Mouse (Mus musculus) thymus, postnatal 4 days (tissue): ENCODE results near the gene Arid3b.

Experiments used
- DNase-seq: peaks from one replicate; pipeline ENCODE4 v3.0.0; 2021

The Arid3b gene

GRCm38 (mm10) chr9:57829812-57830557 is 6.6 kb downstream of the Arid3b start:
- DNase-seq: no peak

- DNase-seq: no peak
Measured at GRCm38 (mm10) chr9:57823397-57823796, 13.2 kb downstream of the Arid3b start.

GRCm38 (mm10) chr9:57822812-57823211 is 13.8 kb downstream of the Arid3b start:
- no peak for DNase-seq

GRCm38 (mm10) chr9:57820186-57821080 is 16.2 kb downstream of the Arid3b start:
- peak; percentile 48 for DNase-seq

GRCm38 (mm10) chr9:57817220-57817667 is 19.3 kb downstream of the Arid3b start:
- DNase-seq: no peak

GRCm38 (mm10) chr9:57814866-57815265 is 21.7 kb downstream of the Arid3b start:
- no peak for DNase-seq

GRCm38 (mm10) chr9:57814014-57814413 is 22.6 kb downstream of the Arid3b start:
- no peak for DNase-seq

GRCm38 (mm10) chr9:57811793-57812733 is 24.5 kb downstream of the Arid3b start:
- peak; percentile 60 for DNase-seq

GRCm38 (mm10) chr9:57810691-57811090 is 25.9 kb downstream of the Arid3b start:
- DNase-seq: no peak

GRCm38 (mm10) chr9:57808771-57809310 is 27.8 kb downstream of the Arid3b start:
- DNase-seq: no peak

- DNase-seq: peak; percentile 62
Measured at GRCm38 (mm10) chr9:57807174-57807651, 29.4 kb downstream of the Arid3b start.

GRCm38 (mm10) chr9:57806066-57806481 is 30.5 kb downstream of the Arid3b start:
- DNase-seq: peak; percentile 39

GRCm38 (mm10) chr9:57805087-57805737 is 31.4 kb downstream of the Arid3b start:
- DNase-seq: no peak

- no peak for DNase-seq
Measured at GRCm38 (mm10) chr9:57803839-57804238, 32.8 kb downstream of the Arid3b start.

GRCm38 (mm10) chr9:57803047-57803446 is 33.5 kb downstream of the Arid3b start:
- no peak for DNase-seq

GRCm38 (mm10) chr9:57800325-57800975 is 36.1 kb downstream of the Arid3b start:
- no peak for DNase-seq

- no peak for DNase-seq
Measured at GRCm38 (mm10) chr9:57798725-57799253, 37.8 kb downstream of the Arid3b start.

- DNase-seq: no peak
Measured at GRCm38 (mm10) chr9:57797456-57797855, 39.1 kb downstream of the Arid3b start.

GRCm38 (mm10) chr9:57789733-57790132 is 46.9 kb downstream of the Arid3b start:
- DNase-seq: peak; percentile 45

- DNase-seq: no peak
Measured at GRCm38 (mm10) chr9:57782656-57783055, 53.9 kb downstream of the Arid3b start.

- no peak for DNase-seq
Measured at GRCm38 (mm10) chr9:57775736-57776135, 60.9 kb downstream of the Arid3b start.
